Mouse (Mus musculus) gastrocnemius, adult 2 months (tissue): ENCODE measurements around the gene Galnt13. TPM values are rescaled to one million over a fixed set of nuclear protein-coding genes. Genes with fewer than 3 reads are reported as not detected.
"Not testable (repeated sequence)": the region's sequence is repeated elsewhere in the genome, so short reads cannot be mapped to it uniquely, and the experiment has no call there.

Source experiments
- DNase-seq: peaks from one replicate; pipeline ENCODE4 v3.0.0; 2022
- H3K27ac ChIP-seq: fragments of 200-600 bp; 2 replicates; pipeline ENCODE4 v1.8.1; 2022; ENCODE audit warnings: mild to moderate bottlenecking
- H3K4me3 ChIP-seq: fragments of 200-600 bp; 2 replicates; pipeline ENCODE4 v1.8.1; 2022; ENCODE audit warnings: mild to moderate bottlenecking, moderate library complexity
- CTCF ChIP-seq: fragments of 200-600 bp; IDR thresholded peaks from 2 replicates; pipeline ENCODE4 v1.8.1; 2022; ENCODE audit warnings: antibody characterized with exemption, mild to moderate bottlenecking, moderate library complexity
- intact Hi-C: fragments of 180-260 bp; cut with DNase I; formaldehyde crosslinking; loops from one replicate; pipeline ENCODE4 v1.15.1; 2025
- total RNA-seq, 2 experiments: library from RNA; stranded (reverse); gene quantifications; 2 replicates each; pipeline ENCODE4 v1.2.3; 2021

The Galnt13 gene
- total RNA-seq, 2 experiments from 2014 or later = not detected

DNA sequence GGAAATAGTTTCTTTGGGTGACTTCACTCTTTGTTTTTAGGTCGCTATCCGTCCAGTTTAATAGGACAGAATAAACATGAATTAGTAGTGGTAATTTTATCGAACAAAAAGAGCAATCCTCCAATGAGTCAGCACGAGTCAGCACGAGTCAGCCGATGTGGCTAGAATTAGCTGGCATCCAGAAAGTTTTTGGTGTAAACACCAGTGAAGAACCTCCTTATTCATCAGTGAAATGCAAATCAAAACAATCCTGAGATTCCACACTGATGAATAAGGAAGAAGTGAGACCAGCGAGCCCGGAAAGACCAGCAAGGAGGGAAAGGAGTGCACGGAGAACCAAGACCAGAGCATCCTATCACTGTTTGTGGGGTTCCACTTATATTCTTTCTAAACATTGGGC is 131.5 kb downstream of the Galnt13 start:
- no peak for TF ChIP-seq CTCF
- Histone ChIP-seq H3K27ac (no peak overlapping the region), H3K4me3 (no peak overlapping the region)
- no peak for DNase-seq
- intact Hi-C loops = no loop called here

- H3K27ac ChIP-seq, H3K4me3 ChIP-seq, intact Hi-C loops, DNase-seq: not testable (repeated sequence)
Observed at GRCm38 (mm10) chr2:54713817-54714216, 277.7 kb downstream of the Galnt13 start.

GRCm38 (mm10) chr2:54751232-54751631 is 315.1 kb downstream of the Galnt13 start:
- TF ChIP-seq CTCF = no peak
- intact Hi-C loops = no loop called here
- Histone ChIP-seq H3K4me3 (no peak overlapping the region), H3K27ac (no peak overlapping the region)
- DNase-seq = no peak

- TF ChIP-seq CTCF = no peak
- H3K4me3 ChIP-seq = no peak overlapping the region
- no peak for DNase-seq
- H3K27ac ChIP-seq = no peak overlapping the region
- intact Hi-C loops = no loop called here
Observed at GRCm38 (mm10) chr2:54759781-54760180, 323.7 kb downstream of the Galnt13 start.

GRCm38 (mm10) chr2:54778790-54779273 is 342.7 kb downstream of the Galnt13 start:
- intact Hi-C loops = no loop called here
- Histone ChIP-seq H3K4me3 (no peak overlapping the region), H3K27ac (no peak overlapping the region)
- DNase-seq = no peak
- TF ChIP-seq CTCF = no peak

GRCm38 (mm10) chr2:54813670-54814256 is 377.6 kb downstream of the Galnt13 start:
- intact Hi-C loops = no loop called here
- TF ChIP-seq CTCF = no peak
- Histone ChIP-seq H3K4me3 (no peak overlapping the region), H3K27ac (no peak overlapping the region)
- DNase-seq = no peak

DNA sequence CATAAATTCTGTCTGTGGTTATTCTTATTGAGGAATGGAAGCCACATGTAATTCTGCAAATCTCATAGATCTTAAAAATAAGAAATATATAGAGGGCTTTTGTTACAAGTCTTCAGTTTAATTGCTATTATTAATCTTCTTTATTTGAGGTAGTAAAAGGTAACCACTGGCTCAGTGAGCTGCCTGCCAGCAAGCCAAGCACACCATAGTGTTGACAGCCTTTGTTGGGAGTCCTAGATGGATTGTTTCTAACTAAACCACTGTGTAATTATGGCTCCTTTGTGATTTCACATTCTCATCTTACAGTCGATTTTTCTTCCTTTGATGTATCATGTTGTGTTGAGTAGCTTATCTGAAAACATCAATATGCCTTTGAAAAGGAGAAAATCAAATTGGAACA is 405.1 kb downstream of the Galnt13 start:
- Histone ChIP-seq H3K27ac (no peak overlapping the region), H3K4me3 (no peak overlapping the region)
- TF ChIP-seq CTCF = no peak
- intact Hi-C loops = no loop called here
- DNase-seq = no peak

- intact Hi-C loops = no loop called here
Observed at GRCm38 (mm10) chr2:54906282-54907060, 470.4 kb downstream of the Galnt13 start.

DNA sequence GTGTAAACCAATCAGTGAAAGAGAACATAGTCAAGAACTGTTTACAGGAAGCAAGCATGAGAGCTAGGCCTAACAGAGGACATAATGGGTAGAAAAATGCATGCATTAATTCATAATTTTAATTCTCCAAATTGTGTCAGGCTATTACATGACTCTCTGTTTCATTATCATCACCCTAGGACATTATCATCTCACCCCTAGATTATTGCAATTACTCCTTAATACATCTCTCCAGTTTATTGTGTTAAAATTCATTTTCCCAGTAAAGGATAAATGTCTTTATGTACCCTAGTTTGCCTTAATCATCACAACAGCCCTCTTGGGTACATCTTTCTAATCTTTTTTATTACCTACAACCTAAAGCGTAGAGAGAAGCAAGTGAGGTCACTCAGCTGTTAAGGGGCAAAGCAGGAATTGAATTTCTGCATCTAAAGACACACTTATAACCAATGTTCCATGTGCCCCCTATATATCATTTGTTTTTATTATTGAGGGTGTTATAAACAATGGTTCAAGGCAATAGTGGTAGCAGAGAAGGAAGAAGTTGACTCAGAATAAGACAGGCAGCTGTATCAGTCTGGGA is 479.1 kb downstream of the Galnt13 start:
- Histone ChIP-seq H3K27ac (no peak overlapping the region), H3K4me3 (no peak overlapping the region)
- DNase-seq = no peak
- intact Hi-C loops = no loop called here
- no peak for TF ChIP-seq CTCF

More at GRCm38 (mm10) chr2:54906282-54907060, 470.4 kb downstream of the Galnt13 start:
- TF ChIP-seq CTCF = no peak
- H3K27ac ChIP-seq = no peak overlapping the region
- H3K4me3 ChIP-seq = no peak overlapping the region
- no peak for DNase-seq

DNA sequence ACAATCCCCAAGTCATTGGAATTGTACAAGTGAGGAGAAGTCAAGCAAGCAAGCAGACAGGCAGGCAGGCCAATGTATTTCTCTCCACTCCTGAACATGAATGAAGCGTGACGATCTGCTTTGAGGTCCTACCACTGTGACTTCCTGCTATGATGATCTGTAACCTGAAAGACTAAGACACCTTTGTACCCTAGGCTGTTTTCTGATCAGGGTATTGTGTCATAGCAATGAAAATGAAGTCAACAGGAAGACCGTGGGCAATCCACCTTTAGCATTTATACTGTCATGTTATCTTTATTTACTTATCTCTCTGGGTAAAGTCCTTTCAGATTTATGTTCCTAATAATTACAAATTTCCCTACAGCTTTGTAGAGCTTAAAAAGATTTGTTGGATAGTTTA is 500.3 kb downstream of the Galnt13 start:
- no peak for DNase-seq
- no peak for TF ChIP-seq CTCF
- H3K4me3 ChIP-seq = no peak overlapping the region
- H3K27ac ChIP-seq = no peak overlapping the region
- intact Hi-C loops = no loop called here

- DNase-seq = no peak
Observed at GRCm38 (mm10) chr2:54937306-54937705, 501.2 kb downstream of the Galnt13 start.

DNA sequence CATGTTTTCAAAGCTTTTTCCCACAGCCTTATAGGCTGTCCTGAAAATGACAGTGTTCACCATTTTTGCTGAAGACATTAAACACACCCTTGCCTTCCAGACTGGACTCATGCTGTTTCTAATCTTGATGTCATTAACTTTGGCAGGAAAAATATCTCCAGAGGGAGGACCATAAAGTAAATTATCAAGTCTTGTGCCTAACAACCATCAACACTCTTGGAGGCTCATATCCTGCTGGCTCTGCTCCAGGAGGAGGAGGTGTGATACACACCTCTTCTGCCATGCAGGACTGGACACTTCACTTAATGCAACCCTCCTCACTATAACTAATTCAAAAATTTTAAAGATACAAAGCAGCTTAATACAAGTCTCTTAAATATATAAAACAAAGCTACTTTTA is 502.0 kb downstream of the Galnt13 start:
- intact Hi-C loops = no loop called here
- TF ChIP-seq CTCF = no peak
- no peak overlapping the region for H3K4me3 ChIP-seq

More at GRCm38 (mm10) chr2:54937306-54937705, 501.2 kb downstream of the Galnt13 start:
- H3K27ac ChIP-seq = no peak overlapping the region
- H3K4me3 ChIP-seq = no peak overlapping the region
- TF ChIP-seq CTCF = no peak
- intact Hi-C loops = no loop called here

GRCm38 (mm10) chr2:54943386-54943785 is 507.3 kb downstream of the Galnt13 start:
- intact Hi-C loops = no loop called here
- no peak overlapping the region for H3K4me3 ChIP-seq
- no peak for DNase-seq
- H3K27ac ChIP-seq = no peak overlapping the region
- TF ChIP-seq CTCF = no peak

More for the DNA sequence above, 502.0 kb downstream of the Galnt13 start:
- H3K27ac ChIP-seq = no peak overlapping the region
- no peak for DNase-seq

GRCm38 (mm10) chr2:54983839-54984238 is 547.7 kb downstream of the Galnt13 start:
- intact Hi-C loops = no loop called here

DNA sequence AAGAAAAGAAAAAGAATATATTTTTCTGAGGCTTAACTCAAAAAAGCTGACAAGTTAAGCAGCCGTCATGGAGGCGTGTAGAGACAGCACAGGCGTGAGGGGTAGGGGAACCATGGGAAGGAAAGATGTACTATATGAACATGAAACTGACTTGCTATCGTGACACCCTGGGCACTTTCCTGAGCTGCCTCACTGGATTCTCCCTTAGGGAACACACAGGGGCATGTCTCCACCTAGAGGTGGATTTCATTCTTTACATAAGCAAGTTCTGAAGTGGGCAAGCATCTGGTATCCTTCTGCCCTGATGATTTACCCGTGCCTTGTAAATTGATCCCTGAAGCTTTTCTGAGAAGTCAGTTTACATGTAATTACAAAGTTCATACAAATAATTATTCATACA is 586.4 kb downstream of the Galnt13 start:
- intact Hi-C loops, DNase-seq, H3K27ac ChIP-seq, H3K4me3 ChIP-seq: not testable (repeated sequence)

More at GRCm38 (mm10) chr2:54983839-54984238, 547.7 kb downstream of the Galnt13 start:
- Histone ChIP-seq H3K27ac (no peak overlapping the region), H3K4me3 (no peak overlapping the region)
- no peak for DNase-seq
- no peak for TF ChIP-seq CTCF
